In genomic region chr5:103387540-103388026, GRCm38 (mm10) we compare ENCODE assay signal across 8 mouse cellular contexts. TPM values are rescaled to one million over a fixed set of nuclear protein-coding genes. Genes with fewer than 3 reads are reported as not detected.
DNase-seq lines count a peak whose midpoint lies in the region; ATAC-seq lines count a peak whose summit lies in the region.

No protein-coding gene starts in this region.

- H3K27ac ChIP-seq in hindbrain, embryonic 14.5 days = no peak overlapping the region
- peak overlapping the region; percentile 44; the same call in 1 of the 2 replicates for H3K27ac ChIP-seq in limb, embryonic 15.5 days

- no peaks in the 10 kb centered on the region for H3K27me3 ChIP-seq in hindbrain, embryonic 14.5 days (ENCODE audit: control insufficient read depth, insufficient read depth, low read length)
- H3K27me3 ChIP-seq in limb, embryonic 15.5 days = no peaks in the 10 kb centered on the region

- H3K4me3 ChIP-seq in hindbrain, embryonic 14.5 days (replicated peaks; ENCODE audit: low read length) = no peak overlapping the region
- H3K4me3 ChIP-seq in limb, embryonic 15.5 days = no peak overlapping the region

- H3K9ac ChIP-seq in hindbrain, embryonic 14.5 days = no peak overlapping the region
- no peak overlapping the region for H3K9ac ChIP-seq in limb, embryonic 15.5 days

- peak; percentile 30 for DNase-seq in right cerebral cortex, postnatal 4 days
- DNase-seq in right cerebral cortex, postnatal 25 days = no peak
- peak; percentile 26 to 27 for DNase-seq in gastrocnemius, adult 8-10 months (ENCODE audit: low spot score in 2 of 2)
- DNase-seq in hindbrain, embryonic 14.5 days (ENCODE audit: low spot score) = peak; percentile 44
- peak; percentile 49 to 50 for DNase-seq in urinary bladder, postnatal 36 days (ENCODE audit: low spot score in 2 of 2)
- DNase-seq in right cerebral cortex, adult 2 months (ENCODE audit: low spot score in 2 of 2) = no peak
- DNase-seq in frontal cortex, postnatal 25 days (ENCODE audit: low spot score in 2 of 2) = no peak

- no peaks in the 10 kb centered on the region for H3K36me3 ChIP-seq in hindbrain, embryonic 14.5 days (replicated peaks; ENCODE audit: control insufficient read depth, insufficient read depth)
- no peaks in the 10 kb centered on the region for H3K36me3 ChIP-seq in limb, embryonic 15.5 days

- peak; percentile 17; the same call in 1 of the 2 replicates for ATAC-seq in hindbrain, embryonic 14.5 days (ENCODE audit: low FRiP score)
- peak; percentile 63; the same call in 1 of the 2 replicates for ATAC-seq in limb, embryonic 15.5 days (ENCODE audit: insufficient number of reproducible peaks, low FRiP score, low TSS enrichment, low read depth)

- H3K9me3 ChIP-seq in hindbrain, embryonic 14.5 days (ENCODE audit: control insufficient read depth, low read length) = no peaks in the 10 kb centered on the region
- no peaks in the 10 kb centered on the region for H3K9me3 ChIP-seq in limb, embryonic 15.5 days

- no peaks in the 10 kb centered on the region for H3K4me1 ChIP-seq in hindbrain, embryonic 14.5 days (replicated peaks; ENCODE audit: control insufficient read depth, insufficient read depth, low read length)
- peaks cover 14% of the 10 kb centered on the region for H3K4me1 ChIP-seq in limb, embryonic 15.5 days

- H3K4me2 ChIP-seq in hindbrain, embryonic 14.5 days (replicated peaks) = no peak overlapping the region
- no peak overlapping the region for H3K4me2 ChIP-seq in limb, embryonic 15.5 days

- WGBS in hindbrain, embryonic 14.5 days = 64% methylated on average over 8 of the region's 8 CpGs
- WGBS in limb, embryonic 15.5 days = 34% methylated on average over 8 of the region's 8 CpGs

RNA-seq across cellular contexts. Expression of gene Ptpn13, which starts 37.4 kb away (rescaled TPM):
- 1 to 10 TPM in 3 of 4 experiments, under 1 TPM in 1; 0.90 to 1.9 (median 1.4) TPM for total RNA-seq in gastrocnemius, adult 8-10 months (2022)
- 6.8 and 7.8 TPM in 2 replicates for polyA plus RNA-seq in hindbrain, embryonic 14.5 days (2014; fragmentation: Nextera tagmentation; extraction: Ambion mirVana)
- 16.0 and 20.1 TPM in 2 replicates for polyA plus RNA-seq in limb, embryonic 15.5 days (2015; fragmentation: Nextera tagmentation; extraction: Ambion mirVana)

Comparison
In these comparisons a context has a peak if more than half of its experiments do, and no peak if none do; other contexts are left out.
1. DNase-seq: peak in right cerebral cortex, postnatal 4 days (single experiment), gastrocnemius, adult 8-10 months (2 of 2), hindbrain, embryonic 14.5 days (single experiment) and urinary bladder, postnatal 36 days (2 of 2); none in right cerebral cortex, postnatal 25 days (single experiment), right cerebral cortex, adult 2 months (0 of 2) and frontal cortex, postnatal 25 days (0 of 2).